Mouse (Mus musculus): Measurements from ENCODE around the gene Smpd1.

Gene Smpd1

DNA sequence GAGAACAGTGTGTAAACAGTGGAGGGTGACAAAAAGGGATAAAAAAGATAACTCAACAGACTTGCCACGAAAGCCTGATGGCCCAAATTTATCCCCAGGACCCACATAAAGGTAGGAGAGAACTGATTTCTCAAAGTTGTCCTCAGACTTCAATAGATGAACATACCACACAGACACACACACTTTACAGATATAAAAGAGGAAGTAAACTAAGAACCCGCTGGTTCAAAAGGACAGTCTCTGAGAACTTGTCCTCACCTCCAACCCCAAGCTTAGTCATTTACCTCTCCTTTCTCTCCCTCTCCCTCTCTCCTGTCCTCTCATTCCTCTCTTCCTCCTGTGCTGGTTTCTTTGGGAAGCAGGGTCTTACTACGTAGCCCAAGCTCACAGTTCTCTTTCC, 8.2 kb downstream of the Smpd1 start:
- no peak for DNase-seq (ENCODE audit: low read depth, low spot score)

DNA sequence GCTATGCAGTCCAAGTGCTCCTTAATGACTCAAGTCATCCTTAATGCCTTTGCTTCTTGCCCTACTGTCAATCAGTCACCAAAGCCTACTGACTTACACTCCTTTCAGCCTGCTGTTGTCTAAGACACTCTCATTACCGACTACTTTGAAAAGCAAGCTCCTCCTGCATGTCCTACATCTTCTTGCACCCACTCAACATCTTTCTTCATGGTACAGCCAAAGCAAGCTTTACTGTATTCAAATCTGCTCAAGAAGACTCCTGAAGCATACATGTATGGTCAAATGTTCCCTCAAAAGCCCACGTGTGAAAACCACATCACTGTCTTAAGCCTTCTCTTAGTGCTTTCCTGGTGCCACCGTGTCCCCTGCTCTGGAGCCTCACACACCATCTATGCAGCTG, 9.2 kb downstream of the Smpd1 start:
- no peak for DNase-seq (ENCODE audit: low read depth, low spot score)

DNA sequence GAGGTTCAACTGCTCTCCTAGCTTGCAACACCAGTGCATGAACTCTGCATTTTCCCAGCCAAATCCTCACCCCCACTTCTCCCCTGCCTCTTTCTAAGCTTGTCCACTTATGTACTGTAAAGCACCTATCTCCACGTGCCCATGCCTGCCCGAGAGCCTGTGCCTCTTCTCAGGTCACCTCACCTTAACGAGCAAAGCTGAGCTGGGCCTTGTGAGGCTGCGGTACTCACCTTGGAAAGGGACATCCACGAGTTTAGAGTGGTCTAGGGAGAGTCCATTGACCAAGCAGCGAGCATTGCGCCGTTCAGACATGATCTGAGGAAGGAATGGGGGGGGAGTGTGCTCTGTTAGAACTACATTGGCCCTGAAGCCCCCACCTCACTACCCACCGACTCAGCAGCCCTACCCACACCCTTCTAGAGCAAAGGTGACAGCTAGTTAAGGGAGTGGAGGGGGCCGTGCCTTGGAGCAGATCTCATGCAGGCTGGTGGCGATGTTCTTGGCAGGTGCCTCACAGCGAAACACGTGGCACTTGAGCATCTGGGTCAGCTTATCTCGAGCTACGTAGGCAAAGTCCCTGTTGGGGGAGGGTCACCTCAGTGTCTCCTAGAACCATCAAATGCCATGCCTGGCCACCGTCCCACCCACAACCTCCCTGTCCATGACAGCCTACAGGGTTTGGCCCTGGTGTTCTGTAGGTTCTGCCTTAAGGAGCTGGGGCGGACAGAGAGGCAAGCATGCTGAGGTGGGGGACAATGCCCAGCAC, 11.1 kb downstream of the Smpd1 start:
- DNase-seq (ENCODE audit: low read depth, low spot score), result no peak

DNA sequence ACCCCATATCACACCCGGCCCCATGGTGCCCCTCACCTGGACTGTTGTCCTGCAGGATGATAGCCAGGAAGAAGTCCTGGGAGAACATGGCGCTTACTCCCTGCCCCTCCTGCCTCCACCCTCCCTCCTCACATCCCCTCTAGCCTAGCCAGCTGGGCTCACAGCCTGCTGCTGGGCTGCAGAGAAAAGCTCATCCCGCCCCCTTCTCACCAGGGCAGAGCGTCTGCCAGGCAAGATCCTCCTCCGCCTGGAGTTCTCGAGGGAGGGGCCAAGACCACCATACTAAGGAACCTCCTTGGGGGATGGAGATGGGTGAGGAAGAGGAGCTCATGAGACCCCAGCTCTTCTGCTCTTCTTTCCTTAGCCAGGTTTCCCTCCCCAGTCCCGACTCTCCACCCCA, 14.4 kb downstream of the Smpd1 start:
- DNase-seq (ENCODE audit: low read depth, low spot score), result no peak

DNA sequence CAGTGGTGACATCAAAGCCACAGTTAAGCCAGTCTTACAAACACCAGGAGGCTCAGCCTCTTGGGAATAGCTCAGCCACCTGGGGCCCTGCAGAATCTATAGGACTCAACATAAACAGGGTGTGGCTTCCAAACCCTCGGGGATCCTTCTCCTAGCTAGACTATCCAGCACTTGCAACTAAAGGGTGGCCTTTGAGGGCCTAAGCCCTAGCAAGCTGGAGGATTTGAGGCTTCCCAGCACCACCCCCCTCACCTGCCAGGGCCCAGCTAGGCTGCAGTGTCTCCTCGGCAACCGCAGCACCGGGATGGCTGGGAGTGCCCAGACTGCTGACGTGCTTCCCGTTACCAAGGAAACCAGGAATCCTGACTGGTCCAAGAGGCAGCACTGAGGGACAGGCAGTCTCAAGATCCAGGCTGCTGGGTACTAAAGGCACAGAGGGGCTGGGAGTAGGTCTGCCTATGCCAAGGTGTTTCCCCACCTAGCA, 14.9 kb downstream of the Smpd1 start:
- peak; percentile 51 for DNase-seq (ENCODE audit: low read depth, low spot score)

DNA sequence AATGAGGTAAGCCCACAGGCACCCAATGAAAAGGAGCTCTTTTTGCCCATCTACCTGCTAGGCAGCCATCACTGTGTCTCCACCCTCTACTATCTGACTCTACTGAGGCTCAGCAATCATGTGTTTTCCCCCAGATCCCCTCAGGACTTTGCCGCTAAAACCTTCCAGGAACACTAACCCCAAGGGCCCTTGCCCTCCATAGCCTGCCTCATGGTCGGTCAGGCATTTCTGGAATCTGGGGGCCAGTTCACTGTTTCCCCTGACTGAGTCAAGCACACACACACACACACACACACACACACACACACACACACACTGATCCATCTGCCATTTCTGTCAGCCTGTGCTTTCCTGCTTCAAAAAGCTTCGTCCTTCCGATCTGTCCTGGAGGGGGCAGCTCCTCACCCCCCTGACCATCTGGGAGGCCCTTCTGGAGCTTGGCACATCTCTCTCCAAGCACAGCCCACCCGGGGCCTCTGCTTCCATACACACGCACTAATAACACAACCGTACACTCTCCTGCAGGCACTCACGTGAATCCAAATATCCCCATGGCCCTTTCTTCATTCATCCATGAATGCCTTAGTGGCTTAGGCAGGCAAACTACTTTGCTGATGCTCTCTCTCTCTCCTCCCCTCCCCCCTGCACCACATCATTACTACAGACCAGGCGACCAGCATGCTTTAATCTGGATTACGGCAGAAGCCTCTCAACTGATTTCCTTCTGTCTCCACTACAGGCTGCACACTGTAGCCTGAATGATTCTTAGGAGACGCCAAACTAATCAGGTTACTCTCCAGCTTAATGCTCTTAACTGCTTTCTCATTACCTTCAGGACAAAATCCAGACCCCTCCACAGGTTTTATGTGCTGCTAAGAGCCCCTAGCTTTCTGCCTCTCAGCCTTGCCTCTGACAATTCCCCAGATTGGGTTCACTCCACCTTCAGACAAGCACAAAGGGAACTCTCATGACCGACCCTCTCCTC, 15.6 kb downstream of the Smpd1 start:
- no peak for DNase-seq (ENCODE audit: low read depth, low spot score)

DNA sequence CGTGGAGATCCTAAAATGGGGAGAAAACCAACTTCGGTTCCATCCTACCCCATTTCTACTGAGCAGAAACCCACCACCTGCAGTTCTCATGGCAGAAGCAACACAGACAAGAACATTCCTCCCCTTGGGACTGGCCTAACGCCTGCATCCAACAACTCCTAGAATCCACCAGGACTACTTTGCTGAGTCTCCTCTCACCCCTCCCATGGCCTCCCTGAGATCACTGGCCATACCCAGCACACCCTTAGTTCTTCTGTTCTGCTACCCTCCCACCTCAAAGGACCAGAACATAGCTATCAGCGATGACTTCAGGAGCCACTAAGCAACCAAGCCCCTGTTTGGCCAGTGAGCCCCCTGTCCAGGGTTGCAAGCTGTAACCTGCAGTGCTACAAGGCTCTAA, 16.6 kb downstream of the Smpd1 start:
- DNase-seq (ENCODE audit: low read depth, low spot score), result no peak

DNA sequence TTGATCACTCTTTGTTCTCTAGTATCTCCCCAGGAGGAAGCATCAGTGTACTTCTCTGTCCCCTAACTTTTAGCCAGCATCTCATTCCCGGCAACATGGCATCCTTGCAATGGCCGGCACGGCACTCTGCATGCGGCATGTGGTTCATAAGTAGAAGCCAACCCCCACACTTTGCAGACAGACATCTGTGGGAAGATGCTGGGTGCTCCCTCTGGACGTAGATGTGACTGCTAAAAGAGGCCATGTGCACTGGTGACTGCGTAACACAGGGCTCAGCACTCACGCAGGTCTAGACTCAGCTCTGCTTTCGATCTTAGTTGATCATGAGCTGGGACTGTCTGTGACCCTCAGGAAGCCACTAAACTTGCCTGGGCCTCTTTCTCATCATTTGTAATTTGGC, 18.8 kb downstream of the Smpd1 start:
- DNase-seq (ENCODE audit: low read depth, low spot score), result no peak

DNA sequence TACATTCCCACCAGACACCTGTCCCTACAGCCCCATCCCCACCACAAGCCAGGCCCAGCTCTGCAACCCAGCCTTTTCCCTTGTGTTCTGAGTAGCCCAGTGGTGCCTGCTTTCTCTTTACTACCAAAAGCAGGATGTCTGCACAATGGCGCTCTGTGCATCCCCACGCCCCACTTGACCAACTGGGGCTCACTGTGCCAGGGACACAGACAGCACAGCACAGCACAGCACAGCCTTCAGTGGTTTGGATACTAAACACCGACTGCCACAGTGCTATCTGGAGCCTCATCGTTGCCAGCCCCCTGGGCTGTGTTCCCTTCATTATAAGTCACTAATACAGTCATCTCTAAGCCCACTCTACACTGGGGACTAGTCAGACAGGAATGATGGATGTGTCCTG, 20.4 kb downstream of the Smpd1 start:
- no peak for DNase-seq (ENCODE audit: low read depth, low spot score)

DNA sequence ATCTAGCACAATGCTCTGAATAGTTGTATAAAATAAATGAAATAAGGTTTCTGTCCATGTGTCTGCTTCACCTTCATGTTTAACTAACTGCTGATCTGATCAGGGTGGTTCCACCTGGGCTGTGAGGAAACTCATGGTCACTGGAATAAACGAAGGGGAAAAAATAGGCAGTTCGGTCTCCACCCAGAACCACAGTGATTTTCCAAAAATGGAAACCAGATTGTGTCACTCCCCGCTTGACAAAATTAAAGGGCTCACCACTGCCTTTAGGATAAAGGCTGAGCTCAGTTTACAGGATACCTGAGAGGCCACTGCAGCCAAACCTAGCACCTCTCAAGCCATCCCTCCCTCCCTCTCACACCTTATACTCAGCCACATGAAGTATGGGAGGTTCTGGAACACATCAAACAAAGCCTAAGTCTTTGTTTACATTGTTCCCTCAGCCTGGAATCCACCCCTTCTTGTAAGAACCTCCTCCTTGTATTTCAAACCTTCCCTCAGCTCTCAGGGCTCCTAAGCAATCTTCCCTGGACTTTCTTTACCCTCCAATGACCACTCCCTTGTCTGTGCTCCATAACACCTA, 22.1 kb downstream of the Smpd1 start:
- DNase-seq (ENCODE audit: low read depth, low spot score), result no peak

DNA sequence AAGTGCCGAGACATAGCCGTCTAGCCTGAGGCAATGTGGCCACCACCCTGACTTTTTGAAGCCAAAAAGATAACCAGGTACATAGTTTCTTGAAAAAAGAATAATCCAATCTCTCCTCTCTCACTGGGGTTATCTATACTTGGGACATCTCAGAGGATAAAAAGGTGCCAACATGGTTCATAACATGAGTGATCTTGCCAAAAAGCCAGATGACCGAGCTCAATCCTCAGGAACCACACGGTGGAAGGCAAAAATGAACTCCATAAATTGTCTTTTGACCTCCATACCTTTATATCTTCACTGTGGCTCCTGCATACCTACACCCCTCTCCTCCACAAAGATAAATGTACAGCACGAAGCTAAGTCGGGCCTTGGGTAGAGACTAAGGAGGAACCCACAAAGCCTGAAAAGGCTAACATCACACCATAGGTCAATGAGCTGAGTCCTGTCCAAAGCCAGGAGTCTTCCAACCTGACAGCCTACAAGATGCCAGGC, 23.3 kb downstream of the Smpd1 start:
- no peak for DNase-seq (ENCODE audit: low read depth, low spot score)

DNA sequence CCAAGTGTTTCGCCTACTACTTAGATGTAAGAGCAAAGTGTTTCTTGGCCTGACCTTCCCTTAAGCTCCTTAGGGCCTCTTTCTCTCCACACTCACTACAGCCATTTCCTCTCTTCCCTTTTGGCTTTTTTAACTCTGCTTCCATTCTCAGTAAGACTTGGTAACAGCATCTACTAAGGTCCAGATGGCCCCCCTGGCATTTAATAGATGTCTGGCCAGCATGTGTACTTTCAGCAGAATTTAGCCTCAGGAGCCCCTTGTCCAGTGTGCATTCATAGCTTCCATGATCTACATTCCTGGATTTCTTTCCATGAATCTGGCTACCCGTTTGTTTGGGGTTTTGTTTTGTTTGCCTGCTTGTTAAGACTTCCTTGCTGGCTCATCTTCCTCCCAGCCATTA, 24.3 kb downstream of the Smpd1 start:
- no peak for DNase-seq (ENCODE audit: low read depth, low spot score)

DNA sequence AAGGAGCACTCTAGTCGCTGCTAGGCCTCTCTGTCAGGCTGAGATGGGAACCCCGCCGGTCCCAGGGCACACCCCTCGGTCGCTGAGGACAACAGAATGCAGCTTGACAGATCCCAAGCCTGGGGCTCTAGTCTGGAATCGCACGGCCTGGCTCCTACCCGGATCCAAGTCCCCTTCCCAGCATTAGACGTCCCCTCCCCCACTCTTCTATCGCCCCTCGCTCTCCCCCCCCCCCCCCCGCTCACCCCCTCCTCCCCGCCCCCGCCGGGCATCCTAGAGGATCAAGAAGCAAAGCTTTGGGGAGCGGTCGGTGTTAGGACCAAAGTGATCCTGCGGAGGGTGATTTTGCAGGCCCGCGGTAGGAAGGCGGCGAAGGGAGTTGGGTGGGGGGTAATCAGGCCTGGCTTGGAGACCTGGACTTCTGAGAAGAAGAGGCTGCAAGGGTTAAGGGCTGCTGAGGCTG, 26.5 kb downstream of the Smpd1 start:
- DNase-seq (ENCODE audit: low read depth, low spot score), result peak; percentile 46

DNA sequence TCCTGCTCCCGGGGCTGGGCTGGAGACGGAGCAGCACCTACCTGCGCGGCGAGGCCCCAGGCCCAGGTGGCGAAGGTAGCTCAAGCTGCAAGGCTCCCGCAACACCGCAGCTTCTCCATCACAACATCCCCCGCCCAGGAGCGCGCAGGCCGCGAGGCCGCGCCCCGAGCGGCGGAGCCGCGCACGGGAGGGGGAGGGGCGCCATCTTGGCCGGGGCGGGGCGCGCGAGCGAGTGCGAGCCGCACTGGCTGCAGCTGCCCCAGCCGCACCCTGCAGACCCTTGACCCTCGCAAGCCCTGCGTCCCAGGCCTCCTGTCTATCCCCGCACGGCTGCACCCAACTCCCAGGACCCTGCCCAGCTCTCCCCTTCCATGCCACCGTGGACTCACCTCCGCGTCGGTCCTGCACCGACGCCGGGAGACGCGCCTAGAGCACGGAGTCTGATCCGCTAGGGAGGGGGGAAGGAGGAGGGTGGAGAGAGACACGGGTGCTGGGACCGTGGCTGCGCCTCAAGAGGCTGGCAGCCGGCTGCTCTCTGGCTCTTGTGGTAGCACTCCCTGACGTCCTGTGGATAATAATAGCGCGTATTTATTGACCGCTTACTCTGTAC, 27.0 kb downstream of the Smpd1 start, which contains the start of gene Apbb1:
Apbb1 (minus strand) TSS at position 560 of the 610 bp plus-strand sequence.
- DNase-seq (ENCODE audit: low read depth, low spot score), result peak; percentile 66

DNA sequence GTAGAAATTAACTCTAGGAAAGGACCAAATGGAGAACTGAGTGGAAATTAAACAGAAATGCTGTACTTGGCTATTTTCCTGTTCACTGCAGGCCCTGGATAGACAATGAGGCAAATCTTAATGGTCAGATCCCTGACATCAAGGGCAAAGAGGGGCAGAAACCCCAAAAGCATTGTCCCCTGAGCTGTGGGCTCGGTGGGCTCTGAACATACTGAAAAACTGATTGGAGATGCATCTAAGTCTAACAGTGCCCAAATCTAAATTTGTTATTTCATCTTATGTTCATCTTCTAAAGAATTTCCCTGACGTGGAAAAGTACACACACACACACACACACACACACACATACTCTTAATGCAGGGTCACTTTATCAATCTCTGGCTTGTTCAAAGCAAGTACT, 27.8 kb downstream of the Smpd1 start:
- DNase-seq (ENCODE audit: low read depth, low spot score), result no peak

DNA sequence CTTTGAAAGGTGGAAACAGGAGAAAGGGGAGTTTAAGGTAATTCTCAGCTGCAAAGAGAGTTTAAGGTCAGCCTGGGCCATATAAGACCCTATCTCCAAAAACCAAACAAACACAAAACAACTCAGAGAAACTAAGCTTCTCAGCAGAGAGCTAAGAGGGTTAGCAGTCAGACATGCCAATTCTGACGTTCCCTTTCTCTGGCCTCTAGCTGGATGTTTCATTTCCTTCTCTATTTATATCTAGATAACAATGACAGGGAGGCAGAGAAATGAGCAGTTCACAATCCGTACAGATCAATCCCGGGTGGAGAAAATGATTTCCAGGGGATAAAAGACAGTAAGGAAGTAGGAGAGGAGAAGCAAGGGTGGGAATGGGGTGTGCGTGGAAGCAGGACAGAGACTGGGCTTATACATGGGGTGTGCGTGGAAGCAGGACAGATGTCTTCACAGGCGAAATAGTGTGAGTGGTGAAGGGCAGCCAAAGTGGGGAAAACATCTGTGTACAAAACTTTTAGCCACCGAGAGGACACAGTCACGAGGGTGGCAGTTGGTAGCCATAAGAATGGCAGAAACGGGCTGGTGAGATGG, 34.3 kb downstream of the Smpd1 start:
- DNase-seq (ENCODE audit: low read depth, low spot score), result no peak

DNA sequence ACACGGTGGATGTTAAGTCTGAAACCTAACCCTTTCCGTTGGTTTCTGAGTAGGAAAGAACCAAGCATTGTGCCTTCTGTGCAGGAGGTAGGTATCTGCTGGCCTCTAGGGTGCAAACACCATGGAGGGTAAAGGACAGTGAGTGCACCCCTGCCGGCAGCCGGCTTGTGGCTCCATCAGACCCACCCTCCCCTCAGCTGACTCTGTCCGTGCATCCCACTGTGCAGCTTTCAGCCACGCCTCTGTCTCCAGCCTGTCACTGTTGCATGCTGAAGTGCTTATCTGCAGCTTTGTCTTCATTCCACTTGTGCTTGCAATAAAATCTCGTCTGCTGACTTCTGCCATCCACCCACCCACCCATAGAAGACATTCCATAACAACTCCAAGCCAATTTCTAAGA, 35.9 kb downstream of the Smpd1 start:
- peak; percentile 41 for DNase-seq (ENCODE audit: low read depth, low spot score)

DNA sequence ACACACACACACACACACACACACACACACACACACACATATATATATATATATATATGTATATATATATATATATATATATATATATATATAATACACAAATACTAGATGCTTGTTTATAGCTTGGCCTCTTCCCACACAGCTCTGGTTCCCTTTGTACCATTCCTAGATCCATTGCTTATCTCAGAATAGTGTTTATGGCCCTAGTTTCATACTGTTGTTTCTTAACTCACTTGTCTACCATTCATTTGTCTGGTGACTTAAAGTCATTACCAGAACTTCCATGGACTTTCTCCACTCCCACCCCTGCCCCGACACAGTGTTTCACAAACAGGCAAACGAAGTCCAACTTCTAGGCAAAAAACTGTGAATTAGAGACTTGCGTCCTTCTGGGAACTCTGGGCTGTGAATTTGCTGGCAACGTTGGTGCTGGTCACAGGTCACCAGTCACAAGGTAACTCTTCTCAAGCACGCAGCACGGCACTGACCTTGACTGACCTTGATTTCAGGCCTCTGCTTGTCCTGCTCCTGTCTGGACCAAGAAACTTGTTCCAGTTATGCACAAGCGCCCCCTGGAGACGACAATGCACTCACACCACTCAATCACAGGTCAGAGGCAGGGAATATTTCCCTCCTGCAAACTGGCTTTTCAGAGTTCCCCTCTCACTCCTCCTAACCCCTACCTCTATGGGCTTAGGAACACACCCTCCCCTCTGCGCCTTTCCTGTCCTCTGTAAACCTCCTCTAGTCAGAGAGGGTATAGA, 48.9 kb downstream of the Smpd1 start:
- DNase-seq (ENCODE audit: low read depth, low spot score), result peak; percentile 87

Measured in ES-CJ7 (cell line).